Comparison of ENCODE assay signal across 8 mouse cellular contexts in genomic region chr13:59251252-59252006, GRCm38 (mm10).
DNase-seq lines count a peak whose midpoint lies in the region; TF ChIP-seq lines count a peak whose summit lies in the region.

No protein-coding gene starts in this region.

- no peak overlapping the region for H3K4me3 ChIP-seq in left cerebral cortex, adult 2 months

- peak; percentile 32 to 41 for DNase-seq in cerebellum, adult 18-20 months
- DNase-seq in frontal cortex, postnatal 10 days (ENCODE audit: low spot score in 2 of 2) = peak; percentile 65 to 68
- peak; percentile 74 to 76 for DNase-seq in left cerebral cortex, adult 2 months (ENCODE audit: extremely low spot score in 1 of 2, low spot score in 2 of 2)
- DNase-seq in retina, embryonic 14.5 days (ENCODE audit: low spot score) = peak; percentile 59
- DNase-seq in spleen, adult 12 weeks (ENCODE audit: low spot score) = no peak
- DNase-seq in lung, adult 18-20 months = no peak
- no peak for DNase-seq in kidney, adult 8-10 months
- no peak for DNase-seq in adrenal gland, postnatal 25 days

- intact Hi-C loops in left cerebral cortex, adult 2 months (cut with DNase I) = no loop called here

- H3K27ac ChIP-seq in left cerebral cortex, adult 2 months = peak overlapping the region; percentile 97

- no peak for TF ChIP-seq CTCF in left cerebral cortex, adult 2 months (IDR thresholded peaks at IDR 0.05)

Comparison
In these comparisons a context has a peak if more than half of its experiments do, and no peak if none do; other contexts are left out.
1. DNase-seq: peak in cerebellum, adult 18-20 months (2 of 2), frontal cortex, postnatal 10 days (2 of 2), left cerebral cortex, adult 2 months (2 of 2) and retina, embryonic 14.5 days (single experiment); none in spleen, adult 12 weeks (single experiment), lung, adult 18-20 months (0 of 2), kidney, adult 8-10 months (0 of 2) and adrenal gland, postnatal 25 days (single experiment).